Comparison of ENCODE assay signal across 12 mouse cellular contexts in genomic region chr17:28777231-28778005, GRCm38 (mm10). TPM values are rescaled to one million over a fixed set of nuclear protein-coding genes. Genes with fewer than 3 reads are reported as not detected.
DNase-seq lines count a peak whose midpoint lies in the region; ATAC-seq lines count a peak whose summit lies in the region.
"Had no signal": no experiment of that assay in that cellular context is flagged by ENCODE, and none has a peak within 500 bp of the region (broad histone marks: within the 10 kb centered on the region; RNA-seq: fewer than 3 reads in every experiment).

No protein-coding gene starts in this region.

- intact Hi-C loops in gastrocnemius, postnatal 36 days (cut with DNase I): loop anchor here (5.0 kb wide), 1 partner anchor 145 kb away; no protein-coding TSS in a partner anchor

- no peaks in the 10 kb centered on the region for H3K36me3 ChIP-seq in forebrain, embryonic 16.5 days (ENCODE audit: control insufficient read depth, insufficient read depth)
- H3K36me3 ChIP-seq: hindbrain, embryonic 15.5 days had no signal

- H3K4me2 ChIP-seq in forebrain, embryonic 16.5 days (ENCODE audit: low read length): no peak overlapping the region
- H3K4me2 ChIP-seq: hindbrain, embryonic 15.5 days had no signal

- no peak overlapping the region for H3K4me3 ChIP-seq in forebrain, embryonic 16.5 days (replicated peaks; ENCODE audit: low read length)
- H3K4me3 ChIP-seq: hindbrain, embryonic 15.5 days; left cerebral cortex, adult 2 months; myocyte had no signal

- H3K27me3 ChIP-seq in forebrain, embryonic 16.5 days (replicated peaks; ENCODE audit: control insufficient read depth, insufficient read depth, low read length): no peaks in the 10 kb centered on the region
- H3K27me3 ChIP-seq: hindbrain, embryonic 15.5 days had no signal

- DNase-seq in kidney, adult 11 months: peak; percentile 19
- no peak for DNase-seq in kidney, postnatal 14 days
- DNase-seq in MN1 (ENCODE audit: low spot score): peak; percentile 49
- DNase-seq in cerebellum, adult 18-20 months: peak; percentile 95 to 97
- peak; percentile 51 to 63 for DNase-seq in gastrocnemius, postnatal 36 days
- DNase-seq in spleen, adult 12 weeks (ENCODE audit: low spot score): no peak
- no peak for DNase-seq in spleen, postnatal 4 days (ENCODE audit: low spot score in 2 of 2)
- DNase-seq: thymus, postnatal 4 days had no signal

- 86% methylated on average over 16 of the region's 16 CpGs for WGBS in forebrain, embryonic 16.5 days

- no peak overlapping the region for H3K9ac ChIP-seq in forebrain, embryonic 16.5 days (replicated peaks; ENCODE audit: low read depth, low read length)
- H3K9ac ChIP-seq: hindbrain, embryonic 15.5 days had no signal

- ATAC-seq in forebrain, embryonic 16.5 days: no peak

- H3K9me3 ChIP-seq in forebrain, embryonic 16.5 days (ENCODE audit: control insufficient read depth, low read length): no peaks in the 10 kb centered on the region
- H3K9me3 ChIP-seq: hindbrain, embryonic 15.5 days had no signal

- no peak overlapping the region for H3K27ac ChIP-seq in forebrain, embryonic 16.5 days (ENCODE audit: low read length)
- H3K27ac ChIP-seq: hindbrain, embryonic 15.5 days; left cerebral cortex, adult 2 months had no signal

- no peaks in the 10 kb centered on the region for H3K4me1 ChIP-seq in forebrain, embryonic 16.5 days (replicated peaks; ENCODE audit: control insufficient read depth, insufficient read depth, low read length)
- H3K4me1 ChIP-seq: hindbrain, embryonic 15.5 days had no signal

RNA-seq across cellular contexts. Expression of gene Mapk13, which starts 8.3 kb away (rescaled TPM):
- not detected for total RNA-seq in gastrocnemius, postnatal 36 days (2021)
- polyA plus RNA-seq in forebrain, embryonic 16.5 days (2015; fragmentation: Nextera tagmentation; extraction: Ambion mirVana): 0.47 and 1.1 TPM in 2 replicates

RNA-seq across cellular contexts. Expression of gene Brpf3, which starts 23.5 kb away (rescaled TPM):
- 10 to 100 TPM; 12.5 to 20.2 TPM for total RNA-seq in gastrocnemius, postnatal 36 days (2021)
- polyA plus RNA-seq in forebrain, embryonic 16.5 days (2015; fragmentation: Nextera tagmentation; extraction: Ambion mirVana): 7.1 and 8.5 TPM in 2 replicates

RNA-seq across cellular contexts. Expression of gene AC170998.1, which starts 51.5 kb away (rescaled TPM):
- total RNA-seq in gastrocnemius, postnatal 36 days (2021): 1 to 10 TPM in 1 of 2 experiments, under 1 TPM in 1; 0.74 to 1.1 TPM
- 0.43 and 3.5 TPM in 2 replicates for polyA plus RNA-seq in forebrain, embryonic 16.5 days (2015; fragmentation: Nextera tagmentation; extraction: Ambion mirVana)
- polyA plus RNA-seq: myocyte had no signal

Comparison
In these comparisons a context has a peak if more than half of its experiments do, and no peak if none do; other contexts are left out.
1. DNase-seq: peak in kidney, adult 11 months (single experiment), MN1 (single experiment), cerebellum, adult 18-20 months (2 of 2) and gastrocnemius, postnatal 36 days (2 of 2); none in kidney, postnatal 14 days (single experiment), spleen, adult 12 weeks (single experiment) and spleen, postnatal 4 days (0 of 2).